In genomic region chr3:84211340-84211875, GRCm38 (mm10) we compare ENCODE assay signal across 29 mouse cellular contexts. TPM values are rescaled to one million over a fixed set of nuclear protein-coding genes. Genes with fewer than 3 reads are reported as not detected.
DNase-seq lines count a peak whose midpoint lies in the region; ATAC-seq and TF ChIP-seq lines count a peak whose summit lies in the region.
"Had no signal": no experiment of that assay in that cellular context is flagged by ENCODE, and none has a peak within 500 bp of the region (broad histone marks: within the 10 kb centered on the region; RNA-seq: fewer than 3 reads in every experiment).

No protein-coding gene starts in this region.

- peaks cover 3% of the 10 kb centered on the region; the same call in 1 of the 2 replicates for H3K79me2 ChIP-seq in liver, adult 2 months (ENCODE audit: control insufficient read depth, insufficient read depth, low read length)

- ATAC-seq in liver, embryonic 11.5 days (replicated peaks; ENCODE audit: low FRiP score) = no peak
- ATAC-seq in neural tube, embryonic 14.5 days (ENCODE audit: low read depth) = no peak
- no peak for ATAC-seq in neural tube, embryonic 15.5 days (ENCODE audit: low FRiP score)
- peak; percentile 69 for ATAC-seq in intestine, embryonic 15.5 days
- ATAC-seq in intestine, postnatal 0 days = no peak
- ATAC-seq: CD4-positive, CD25-positive, alpha-beta regulatory T cell, adult 4 months; forebrain, embryonic 14.5 days; forebrain, postnatal 0 days had no signal

- no peak for TF ChIP-seq CTCF in liver, adult 2 months (IDR thresholded peaks at IDR 0.05; ENCODE audit: low read depth, low read length)
- no peak for TF ChIP-seq CTCF in intestine, postnatal 0 days (IDR thresholded peaks at IDR 0.05; ENCODE audit: low read depth)

- H3K9ac ChIP-seq in liver, adult 2 months (ENCODE audit: low read depth, low read length) = no peak overlapping the region
- no peak overlapping the region for H3K9ac ChIP-seq in liver, embryonic 11.5 days (ENCODE audit: low read depth, low read length)
- no peak overlapping the region for H3K9ac ChIP-seq in neural tube, embryonic 14.5 days (replicated peaks; ENCODE audit: low read depth, low read length)
- no peak overlapping the region for H3K9ac ChIP-seq in neural tube, embryonic 15.5 days (replicated peaks)
- H3K9ac ChIP-seq in intestine, embryonic 15.5 days = no peak overlapping the region
- H3K9ac ChIP-seq in intestine, postnatal 0 days (ENCODE audit: low read depth, low read length) = no peak overlapping the region
- H3K9ac ChIP-seq: embryonic facial prominence, embryonic 12.5 days; embryonic facial prominence, embryonic 15.5 days; forebrain, postnatal 0 days; heart, embryonic 12.5 days; heart, embryonic 15.5 days; hindbrain, embryonic 15.5 days had no signal

- WGBS in liver, adult 2 months = 50% methylated on average over 7 of the region's 7 CpGs
- WGBS in liver, embryonic 11.5 days = 79% methylated on average over 7 of the region's 7 CpGs
- WGBS in neural tube, embryonic 14.5 days = 67% methylated on average over 7 of the region's 7 CpGs
- 63% methylated on average over 7 of the region's 7 CpGs for WGBS in neural tube, embryonic 15.5 days
- WGBS in intestine, embryonic 15.5 days = 63% methylated on average over 7 of the region's 7 CpGs
- 43% methylated on average over 7 of the region's 7 CpGs for WGBS in intestine, postnatal 0 days
- 90% methylated on average over 7 of the region's 7 CpGs for WGBS in embryonic facial prominence, embryonic 10.5 days

- peak; percentile 61 for DNase-seq in liver, adult 2 months (ENCODE audit: extremely low read depth, low read depth, low spot score)
- DNase-seq in liver, embryonic 11.5 days (ENCODE audit: low spot score) = no peak
- no peak for DNase-seq in embryonic facial prominence, embryonic 10.5 days (ENCODE audit: low spot score)
- DNase-seq in gastrocnemius, adult 8-10 months (ENCODE audit: low spot score in 2 of 2) = no peak
- DNase-seq: adrenal gland, adult 8-10 months; adrenal gland, postnatal 25 days; cerebellum, adult 18-20 months; cerebellum, adult 9-10 months; cerebellum, postnatal 14 days; forebrain, postnatal 0 days; gastrocnemius, adult 2 months; gastrocnemius, postnatal 25 days; heart, adult 18-20 months; heart, postnatal 10 days; heart, postnatal 36 days had no signal

- H3K4me1 ChIP-seq in liver, adult 2 months (ENCODE audit: control insufficient read depth, insufficient read depth, low read length) = peaks cover 21% of the 10 kb centered on the region
- H3K4me1 ChIP-seq in liver, embryonic 11.5 days (replicated peaks; ENCODE audit: control insufficient read depth, insufficient read depth, low read length) = no peaks in the 10 kb centered on the region
- peaks cover 44% of the 10 kb centered on the region for H3K4me1 ChIP-seq in neural tube, embryonic 14.5 days (ENCODE audit: control insufficient read depth, insufficient read depth, low read length)
- peaks cover 72% of the 10 kb centered on the region for H3K4me1 ChIP-seq in neural tube, embryonic 15.5 days
- H3K4me1 ChIP-seq in intestine, embryonic 15.5 days (replicated peaks) = peaks cover 11% of the 10 kb centered on the region; the same call in 1 of the 2 replicates
- 0 out of 2 replicates have a peak, but pooled peaks cover 6% of the 10 kb centered on the region for H3K4me1 ChIP-seq in intestine, postnatal 0 days (replicated peaks; ENCODE audit: control insufficient read depth, insufficient read depth, low read length)
- peaks cover 14% of the 10 kb centered on the region for H3K4me1 ChIP-seq in embryonic facial prominence, embryonic 10.5 days
- H3K4me1 ChIP-seq: heart, embryonic 12.5 days; heart, embryonic 15.5 days had no signal

- H3K4me2 ChIP-seq in liver, embryonic 11.5 days = no peak overlapping the region
- 0 out of 2 replicates have a peak overlapping the region, but pooled peaks have one; percentile 12 for H3K4me2 ChIP-seq in neural tube, embryonic 14.5 days (ENCODE audit: low read depth, low read length)
- H3K4me2 ChIP-seq in neural tube, embryonic 15.5 days = no peak overlapping the region
- no peak overlapping the region for H3K4me2 ChIP-seq in intestine, embryonic 15.5 days (replicated peaks)
- H3K4me2 ChIP-seq in intestine, postnatal 0 days (replicated peaks; ENCODE audit: low read depth) = 0 out of 2 replicates have a peak overlapping the region, but pooled peaks have one; percentile 17
- H3K4me2 ChIP-seq: embryonic facial prominence, embryonic 12.5 days; embryonic facial prominence, embryonic 15.5 days; heart, embryonic 12.5 days; heart, embryonic 15.5 days; hindbrain, embryonic 15.5 days had no signal

- no peaks in the 10 kb centered on the region for H3K9me3 ChIP-seq in liver, embryonic 11.5 days (ENCODE audit: control insufficient read depth, low read length)
- H3K9me3 ChIP-seq in neural tube, embryonic 14.5 days (ENCODE audit: control insufficient read depth, low read length) = no peaks in the 10 kb centered on the region
- no peaks in the 10 kb centered on the region for H3K9me3 ChIP-seq in neural tube, embryonic 15.5 days (replicated peaks)
- no peaks in the 10 kb centered on the region for H3K9me3 ChIP-seq in intestine, embryonic 15.5 days
- no peaks in the 10 kb centered on the region for H3K9me3 ChIP-seq in intestine, postnatal 0 days (ENCODE audit: control insufficient read depth)
- H3K9me3 ChIP-seq in embryonic facial prominence, embryonic 10.5 days = no peaks in the 10 kb centered on the region
- H3K9me3 ChIP-seq: embryonic facial prominence, embryonic 12.5 days; embryonic facial prominence, embryonic 15.5 days; heart, embryonic 12.5 days; heart, embryonic 15.5 days; hindbrain, embryonic 10.5 days; hindbrain, embryonic 15.5 days had no signal

- TF ChIP-seq POLR2A in liver, adult 2 months (IDR thresholded peaks at IDR 0.05; ENCODE audit: extremely low read depth, insufficient read depth, low read length) = no peak

- H3K27me3 ChIP-seq in liver, adult 2 months (ENCODE audit: control insufficient read depth, insufficient read depth, low read length) = no peaks in the 10 kb centered on the region
- no peaks in the 10 kb centered on the region for H3K27me3 ChIP-seq in liver, embryonic 11.5 days (replicated peaks; ENCODE audit: control insufficient read depth, insufficient read depth, low read length)
- no peaks in the 10 kb centered on the region for H3K27me3 ChIP-seq in neural tube, embryonic 14.5 days (ENCODE audit: control insufficient read depth, insufficient read depth, low read length)
- no peaks in the 10 kb centered on the region for H3K27me3 ChIP-seq in neural tube, embryonic 15.5 days (replicated peaks)
- no peaks in the 10 kb centered on the region for H3K27me3 ChIP-seq in intestine, embryonic 15.5 days (replicated peaks)
- H3K27me3 ChIP-seq in intestine, postnatal 0 days (replicated peaks; ENCODE audit: control insufficient read depth, insufficient read depth, low read length) = no peaks in the 10 kb centered on the region
- H3K27me3 ChIP-seq in embryonic facial prominence, embryonic 10.5 days (replicated peaks; ENCODE audit: low read depth, poor library complexity, severe bottlenecking) = no peaks in the 10 kb centered on the region; the same call in 1 of the 2 replicates
- H3K27me3 ChIP-seq: embryonic facial prominence, embryonic 12.5 days; embryonic facial prominence, embryonic 15.5 days; heart, embryonic 15.5 days; hindbrain, embryonic 15.5 days had no signal

- H3K4me3 ChIP-seq in liver, adult 2 months (ENCODE audit: insufficient read depth, low read depth, low read length) = no peak overlapping the region
- H3K4me3 ChIP-seq in liver, embryonic 11.5 days (ENCODE audit: low read depth, low read length) = no peak overlapping the region
- H3K4me3 ChIP-seq in neural tube, embryonic 14.5 days (ENCODE audit: low read depth, low read length) = no peak overlapping the region
- no peak overlapping the region for H3K4me3 ChIP-seq in neural tube, embryonic 15.5 days (replicated peaks)
- no peak overlapping the region for H3K4me3 ChIP-seq in intestine, embryonic 15.5 days (replicated peaks)
- no peak overlapping the region for H3K4me3 ChIP-seq in intestine, postnatal 0 days (ENCODE audit: low read depth, low read length)
- no peak overlapping the region for H3K4me3 ChIP-seq in embryonic facial prominence, embryonic 10.5 days
- H3K4me3 ChIP-seq: embryonic facial prominence, embryonic 12.5 days; embryonic facial prominence, embryonic 15.5 days; gastrocnemius, adult 2 months; heart, embryonic 12.5 days; heart, embryonic 15.5 days; hindbrain, embryonic 10.5 days; hindbrain, embryonic 15.5 days had no signal

- H3K27ac ChIP-seq in liver, adult 2 months (replicated peaks; ENCODE audit: insufficient read depth, low read depth, low read length) = no peak overlapping the region
- no peak overlapping the region for H3K27ac ChIP-seq in liver, embryonic 11.5 days (ENCODE audit: low read depth, low read length)
- no peak overlapping the region; the same call in 1 of the 2 replicates for H3K27ac ChIP-seq in neural tube, embryonic 14.5 days (ENCODE audit: low read depth, low read length)
- H3K27ac ChIP-seq in neural tube, embryonic 15.5 days (replicated peaks) = no peak overlapping the region
- H3K27ac ChIP-seq in intestine, embryonic 15.5 days = no peak overlapping the region
- no peak overlapping the region for H3K27ac ChIP-seq in intestine, postnatal 0 days (ENCODE audit: low read depth, low read length)
- H3K27ac ChIP-seq in embryonic facial prominence, embryonic 10.5 days (replicated peaks) = no peak overlapping the region
- H3K27ac ChIP-seq: embryonic facial prominence, embryonic 12.5 days; embryonic facial prominence, embryonic 15.5 days; gastrocnemius, adult 2 months; heart, embryonic 15.5 days; hindbrain, embryonic 10.5 days; hindbrain, embryonic 15.5 days had no signal

- peaks cover 10% of the 10 kb centered on the region for H3K36me3 ChIP-seq in liver, adult 2 months (ENCODE audit: control insufficient read depth, insufficient read depth, low read length)
- no peaks in the 10 kb centered on the region for H3K36me3 ChIP-seq in liver, embryonic 11.5 days (ENCODE audit: control insufficient read depth, insufficient read depth, low read length)
- H3K36me3 ChIP-seq in neural tube, embryonic 14.5 days (ENCODE audit: control insufficient read depth, insufficient read depth, low read length) = peaks cover 19% of the 10 kb centered on the region
- peaks cover 21% of the 10 kb centered on the region for H3K36me3 ChIP-seq in neural tube, embryonic 15.5 days
- no peaks in the 10 kb centered on the region for H3K36me3 ChIP-seq in intestine, embryonic 15.5 days
- peaks cover 24% of the 10 kb centered on the region; the same call in 1 of the 2 replicates for H3K36me3 ChIP-seq in intestine, postnatal 0 days (ENCODE audit: control insufficient read depth, insufficient read depth)
- H3K36me3 ChIP-seq in embryonic facial prominence, embryonic 10.5 days (replicated peaks) = peaks cover 36% of the 10 kb centered on the region
- H3K36me3 ChIP-seq: heart, embryonic 12.5 days; heart, embryonic 15.5 days had no signal

RNA-seq across cellular contexts. Expression of gene Gm6525, which starts 37.5 kb away (rescaled TPM):
- 0.27 TPM in 1 of 2 replicates, not detected in the other for total RNA-seq in liver, adult 2 months (2014; rRNA removed)
- not detected in 2 replicates for polyA plus RNA-seq in liver, adult 2 months (2012; rRNA removed)
- polyA plus RNA-seq in liver, embryonic 11.5 days (2014; fragmentation: Nextera tagmentation; extraction: Ambion mirVana) = 0.27 and 0.48 TPM in 2 replicates
- 3.6 and 4.6 TPM in 2 replicates for polyA plus RNA-seq in neural tube, embryonic 14.5 days (2014; fragmentation: Nextera tagmentation; extraction: Ambion mirVana)
- polyA plus RNA-seq in neural tube, embryonic 15.5 days (2015; fragmentation: Nextera tagmentation; extraction: Ambion mirVana) = 1.9 and 2.4 TPM in 2 replicates
- polyA plus RNA-seq in intestine, embryonic 15.5 days (2015; fragmentation: Nextera tagmentation; extraction: Ambion mirVana) = 1.2 TPM in 2 replicates
- polyA plus RNA-seq in intestine, postnatal 0 days (2015; fragmentation: Nextera tagmentation; extraction: Ambion mirVana) = 0.56 and 0.93 TPM in 2 replicates
- 0.91 and 1.3 TPM in 2 replicates for polyA plus RNA-seq in embryonic facial prominence, embryonic 10.5 days (2016; fragmentation: Nextera tagmentation; extraction: Ambion mirVana)
- total RNA-seq in gastrocnemius, adult 8-10 months (2022) = not detected
- total RNA-seq: adrenal gland, adult 8-10 months; gastrocnemius, adult 2 months; gastrocnemius, postnatal 25 days; heart, adult 18-20 months; heart, postnatal 36 days had no signal
- polyA plus RNA-seq: brain, embryonic 14.5 days; gonadal fat pad, adult 2 months; heart, embryonic 12.5 days had no signal

RNA-seq across cellular contexts. Expression of gene Mnd1, which starts 55.8 kb away (rescaled TPM):
- total RNA-seq in liver, adult 2 months (2014; rRNA removed) = 7.4 and 7.5 TPM in 2 replicates
- polyA plus RNA-seq in liver, adult 2 months (2012; rRNA removed) = 0.84 and 1.2 TPM in 2 replicates
- 13.2 and 14.2 TPM in 2 replicates for polyA plus RNA-seq in liver, embryonic 11.5 days (2014; fragmentation: Nextera tagmentation; extraction: Ambion mirVana)
- polyA plus RNA-seq in neural tube, embryonic 14.5 days (2014; fragmentation: Nextera tagmentation; extraction: Ambion mirVana) = 0.95 and 1.2 TPM in 2 replicates
- 1.4 and 4.5 TPM in 2 replicates for polyA plus RNA-seq in neural tube, embryonic 15.5 days (2015; fragmentation: Nextera tagmentation; extraction: Ambion mirVana)
- polyA plus RNA-seq in intestine, embryonic 15.5 days (2015; fragmentation: Nextera tagmentation; extraction: Ambion mirVana) = 10.6 and 12.0 TPM in 2 replicates
- 6.5 and 6.7 TPM in 2 replicates for polyA plus RNA-seq in intestine, postnatal 0 days (2015; fragmentation: Nextera tagmentation; extraction: Ambion mirVana)
- 13.4 and 15.2 TPM in 2 replicates for polyA plus RNA-seq in embryonic facial prominence, embryonic 10.5 days (2016; fragmentation: Nextera tagmentation; extraction: Ambion mirVana)
- total RNA-seq in gastrocnemius, adult 8-10 months (2022) = 1 to 10 TPM in 3 of 4 experiments, under 1 TPM in 1; 0.77 to 1.9 (median 1.3) TPM

Comparison
In these comparisons a context has a peak if more than half of its experiments do, and no peak if none do; other contexts are left out.
1. H3K4me2 ChIP-seq: peak in neural tube, embryonic 14.5 days (single experiment) and intestine, postnatal 0 days (single experiment); none in liver, embryonic 11.5 days (single experiment), neural tube, embryonic 15.5 days (single experiment) and intestine, embryonic 15.5 days (single experiment).